Mouse (Mus musculus): ENCODE results near the gene Akap8l. TPM values are rescaled to one million over a fixed set of nuclear protein-coding genes. Genes with fewer than 3 reads are reported as not detected.

Gene Akap8l
- 7.8 TPM for polyA plus RNA-seq (2014; fragmentation: Illumina TruSeq; extraction: RNeasy Lipid Tissue Mini Kit (QIAGEN cat#74804); ENCODE audit: low replicate concordance)

DNA sequence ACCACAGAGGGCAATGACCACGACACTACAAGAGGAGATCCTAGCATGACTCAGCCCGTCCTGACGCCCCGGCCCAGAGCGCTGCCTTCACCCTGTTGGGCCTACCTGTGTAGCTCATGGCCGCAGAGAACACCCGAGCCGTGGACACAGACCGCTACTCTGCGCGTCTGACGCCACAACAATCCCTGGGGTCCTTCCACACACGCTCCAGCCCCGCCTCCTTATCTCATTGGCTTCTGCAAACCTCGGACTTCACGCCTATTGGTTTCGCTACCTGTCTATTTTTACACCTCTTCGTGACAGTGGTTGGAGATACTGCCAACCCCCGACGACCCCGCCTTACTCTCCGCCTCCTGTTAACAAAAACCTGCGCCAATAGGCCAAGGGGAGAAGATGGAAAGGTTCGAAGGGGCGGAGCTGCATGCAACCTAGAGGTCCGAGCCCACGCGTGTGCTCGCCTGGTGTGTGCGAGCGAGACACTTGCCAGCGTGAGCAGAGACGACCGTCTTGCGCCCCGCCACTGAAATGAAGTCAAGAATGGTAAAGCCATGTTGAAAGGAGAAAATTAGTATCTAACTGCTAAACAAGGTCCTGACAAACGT, at the start of gene Akap8l:
Gene Akap8l, minus strand, starts transcription at position 226 of the 602 bp plus-strand sequence.

DNA sequence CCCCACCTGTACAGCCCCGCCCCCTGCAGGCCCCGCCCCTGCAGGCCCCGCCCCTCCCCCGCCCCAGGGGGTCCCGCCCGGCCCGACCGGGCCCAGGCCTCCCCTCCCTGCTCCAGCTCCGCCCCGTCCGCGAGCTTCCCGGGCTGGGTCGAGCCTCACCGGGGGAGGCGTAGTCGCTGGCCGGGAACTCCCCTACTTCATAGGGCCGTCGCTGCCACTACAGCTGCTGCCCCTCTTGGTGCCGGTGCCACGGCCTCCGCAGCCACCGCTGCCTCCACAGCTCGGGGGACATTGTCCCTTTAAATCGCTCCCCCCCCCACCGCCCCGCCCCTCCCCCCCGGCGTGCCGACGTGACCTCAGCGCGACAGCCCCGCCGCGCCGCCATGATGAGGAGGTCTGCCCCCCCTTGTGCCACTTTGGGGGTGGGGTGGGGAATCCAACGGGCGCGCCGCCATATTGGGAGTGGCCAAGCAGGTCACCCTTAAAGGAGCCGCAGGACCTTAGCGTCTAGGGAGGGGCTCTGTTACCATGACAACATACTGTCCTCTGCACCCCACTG, 38.8 kb upstream of the Akap8l start, which contains the start of gene Wiz:
Gene Wiz, minus strand, starts transcription at position 339 of the 559 bp plus-strand sequence.

DNA sequence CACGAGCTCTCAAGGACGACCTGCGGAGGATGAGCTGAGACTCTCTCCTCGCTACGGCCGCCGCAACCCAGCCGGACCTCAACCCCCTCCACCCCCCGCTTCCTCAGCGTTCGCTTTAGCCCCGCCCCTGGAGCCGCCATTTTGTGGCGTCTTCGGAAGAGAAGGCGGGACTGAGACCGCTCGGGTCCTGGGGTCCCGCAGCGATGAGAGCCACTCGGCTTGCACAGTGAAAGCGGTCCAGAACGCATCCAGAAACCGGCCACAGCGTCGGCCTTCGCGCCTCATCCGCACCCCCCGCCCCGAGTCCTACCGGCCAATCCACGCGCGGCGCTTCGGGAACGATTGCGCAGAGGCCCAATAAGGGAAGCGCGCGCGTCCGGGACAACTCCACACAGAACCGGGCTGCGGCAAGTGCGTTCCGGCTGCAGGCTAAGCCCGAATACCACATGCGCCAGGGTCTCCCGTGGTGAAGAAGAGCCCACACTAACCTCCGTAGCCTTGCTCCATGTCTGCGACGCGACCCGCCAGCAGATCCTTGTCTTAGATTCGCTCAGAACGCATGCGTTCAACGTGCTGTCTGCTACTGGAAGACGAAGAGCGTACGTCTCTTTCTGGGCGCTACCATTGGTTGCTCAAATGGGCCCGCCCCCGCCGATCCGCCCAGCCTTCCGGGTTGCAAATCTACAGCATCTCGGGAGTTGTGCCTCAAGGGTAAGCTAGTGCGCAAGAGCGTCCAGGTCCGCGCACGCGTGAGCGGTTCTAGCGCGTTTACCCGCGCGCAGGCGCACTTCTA, 29.6 kb downstream of the Akap8l start, which contains the start of gene Akap8:
Gene Akap8, minus strand, starts transcription at position 642 of the 793 bp plus-strand sequence.

DNA sequence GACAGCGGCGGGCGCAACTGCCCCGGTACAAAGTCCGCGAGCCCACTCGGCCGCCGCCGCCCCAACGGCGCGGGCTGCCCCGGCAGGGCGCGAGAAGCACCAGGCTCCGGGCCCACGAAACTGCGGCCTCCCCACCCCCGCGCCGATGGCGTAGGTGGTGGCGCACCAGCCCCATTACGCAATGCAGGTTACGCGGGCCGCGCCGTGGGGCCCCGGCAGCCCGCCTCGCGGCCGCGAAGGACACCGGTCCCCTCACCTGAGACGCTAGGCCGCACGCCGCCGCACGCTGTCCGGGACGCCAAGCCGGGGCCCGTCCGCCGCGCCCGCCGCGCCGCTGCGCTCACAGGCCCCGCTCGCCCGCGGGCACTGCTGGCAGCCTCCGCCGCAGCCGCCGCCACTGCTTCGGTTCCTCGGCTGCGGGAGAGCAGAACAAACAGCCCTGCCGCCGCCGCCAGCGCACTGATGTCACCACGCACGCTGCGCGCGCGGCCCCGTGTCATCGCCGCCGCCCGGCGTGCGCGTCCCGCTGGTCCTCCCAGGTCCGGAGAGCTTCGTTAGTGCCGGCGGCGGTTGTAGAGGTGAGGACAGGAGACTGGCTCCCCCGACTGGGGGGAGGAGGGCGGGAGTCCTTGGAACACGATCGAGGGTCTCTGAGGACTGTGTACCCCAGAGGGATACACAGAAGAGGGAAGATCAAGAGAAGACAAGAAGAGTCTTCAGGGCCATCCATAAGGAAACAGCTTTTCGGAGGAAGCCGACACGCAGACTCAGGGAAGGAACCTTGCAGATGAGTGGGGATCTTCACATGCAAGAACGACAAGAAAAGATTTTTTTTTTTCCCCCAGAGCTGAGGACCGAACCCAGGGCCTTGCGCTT, 65.9 kb downstream of the Akap8l start, which contains the start of gene Brd4:
Gene Brd4, minus strand, starts transcription at position 461 of the 876 bp plus-strand sequence.

Other genes with a start within 250 kb of the Akap8l start
- gene Notch3, start 183.8 kb downstream of the Akap8l start, polyA plus RNA-seq (2014; fragmentation: Illumina TruSeq; extraction: RNeasy Lipid Tissue Mini Kit (QIAGEN cat#74804); ENCODE audit: low replicate concordance): 0.22 TPM
- 0.33 TPM for gene Ephx3, start 161.1 kb downstream of the Akap8l start, polyA plus RNA-seq (2014; fragmentation: Illumina TruSeq; extraction: RNeasy Lipid Tissue Mini Kit (QIAGEN cat#74804); ENCODE audit: low replicate concordance)
- gene Brd4, start 65.9 kb downstream of the Akap8l start, polyA plus RNA-seq (2014; fragmentation: Illumina TruSeq; extraction: RNeasy Lipid Tissue Mini Kit (QIAGEN cat#74804); ENCODE audit: low replicate concordance): 22.9 TPM
- gene Akap8, start 29.4 kb downstream of the Akap8l start, polyA plus RNA-seq (2014; fragmentation: Illumina TruSeq; extraction: RNeasy Lipid Tissue Mini Kit (QIAGEN cat#74804); ENCODE audit: low replicate concordance): 82.2 TPM
- 3.0 TPM for gene Wiz, start 38.8 kb upstream of the Akap8l start, polyA plus RNA-seq (2014; fragmentation: Illumina TruSeq; extraction: RNeasy Lipid Tissue Mini Kit (QIAGEN cat#74804); ENCODE audit: low replicate concordance)
- 0.89 TPM for gene Rasal3, start 53.0 kb upstream of the Akap8l start, polyA plus RNA-seq (2014; fragmentation: Illumina TruSeq; extraction: RNeasy Lipid Tissue Mini Kit (QIAGEN cat#74804); ENCODE audit: low replicate concordance)
- 0.74 TPM for gene Pglyrp2, start 73.6 kb upstream of the Akap8l start, polyA plus RNA-seq (2014; fragmentation: Illumina TruSeq; extraction: RNeasy Lipid Tissue Mini Kit (QIAGEN cat#74804); ENCODE audit: low replicate concordance)
- gene Cyp4f39, start 102.1 kb upstream of the Akap8l start, polyA plus RNA-seq (2014; fragmentation: Illumina TruSeq; extraction: RNeasy Lipid Tissue Mini Kit (QIAGEN cat#74804); ENCODE audit: low replicate concordance): not detected
- 0.37 TPM for gene Cyp4f17, start 155.4 kb upstream of the Akap8l start, polyA plus RNA-seq (2014; fragmentation: Illumina TruSeq; extraction: RNeasy Lipid Tissue Mini Kit (QIAGEN cat#74804); ENCODE audit: low replicate concordance)
- 42.5 TPM for gene Cyp4f16, start 186.0 kb upstream of the Akap8l start, polyA plus RNA-seq (2014; fragmentation: Illumina TruSeq; extraction: RNeasy Lipid Tissue Mini Kit (QIAGEN cat#74804); ENCODE audit: low replicate concordance)